Mouse (Mus musculus): Measurements from ENCODE around the gene Nup98. TPM values are rescaled to one million over a fixed set of nuclear protein-coding genes. Genes with fewer than 3 reads are reported as not detected.

Nup98 gene
- 8.2 and 10.7 TPM in 2 replicates for polyA plus RNA-seq (2012; rRNA removed)

DNA sequence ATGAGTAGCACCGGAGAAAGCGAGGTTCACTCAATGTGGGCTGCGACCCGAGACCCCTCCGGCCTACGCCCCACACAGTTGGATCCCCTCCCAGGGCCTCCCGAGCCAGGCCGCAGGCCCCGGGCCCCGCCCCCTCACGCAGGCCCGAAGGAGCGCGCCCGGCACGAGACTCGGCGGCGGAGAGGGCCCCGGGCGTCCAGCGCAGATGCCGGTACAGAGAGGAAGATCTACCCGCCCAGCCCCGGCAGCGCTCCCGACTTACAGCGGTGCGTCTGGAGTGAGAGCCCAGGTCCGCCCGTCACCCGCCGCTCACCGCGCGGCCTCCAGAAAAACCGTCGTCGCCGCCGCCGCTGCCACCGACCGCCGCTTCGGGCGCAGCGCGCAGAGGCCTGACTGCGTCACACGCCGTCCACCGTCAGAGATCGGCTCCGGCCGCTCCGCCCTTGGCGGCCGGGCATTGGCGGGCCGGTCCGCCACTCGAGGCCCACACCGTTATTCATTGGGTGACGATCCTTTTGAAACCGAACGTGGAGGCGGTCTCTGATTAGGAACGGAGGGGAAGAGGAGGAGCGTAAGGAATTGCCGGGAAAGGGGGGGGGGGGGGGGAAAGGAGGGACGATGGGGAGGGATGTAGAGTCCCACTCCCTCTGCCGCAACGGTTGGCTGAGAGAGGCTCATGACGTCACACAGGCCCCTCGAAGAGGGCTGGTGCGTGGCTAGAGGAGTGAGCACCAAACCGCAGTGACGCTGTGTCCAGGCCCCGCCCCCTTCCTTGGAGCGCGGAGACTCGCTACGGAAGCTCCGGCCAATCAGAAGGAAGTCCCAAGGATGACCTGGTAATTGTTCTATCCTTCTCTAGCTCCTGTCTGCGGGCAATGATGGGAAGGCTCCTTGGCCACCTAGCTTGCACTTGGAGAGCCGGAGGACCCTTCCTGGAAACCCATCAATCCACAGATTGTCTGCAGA, at the start of gene Nup98, which contains the start of gene Pgap2:
Gene Nup98 (minus strand): TSS at position 421 of the 966 bp plus-strand sequence.
Gene Pgap2 (plus strand): TSS at position 453 of the 966 bp plus-strand sequence.

DNA sequence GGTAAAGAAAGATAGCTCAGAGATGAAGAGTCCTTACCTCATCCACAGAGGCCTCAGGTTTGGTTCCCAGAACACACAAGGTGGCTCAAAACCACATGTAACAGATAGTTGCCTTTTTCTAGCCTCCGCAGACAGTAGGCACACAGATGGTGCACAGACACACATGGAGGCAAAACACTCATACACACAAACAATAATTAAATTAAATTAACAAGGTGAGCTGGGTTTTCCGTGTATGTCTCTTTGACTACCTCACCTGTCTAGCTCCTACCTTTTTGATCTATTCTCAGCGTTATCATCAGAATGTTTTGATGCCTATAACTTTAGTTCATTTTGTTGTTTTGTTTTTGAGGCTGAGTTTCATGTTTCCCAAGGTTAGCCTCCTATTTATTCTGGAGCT, 46.0 kb upstream of the Nup98 start, which contains the start of gene Rhog:
Gene Rhog (minus strand): TSS at position 101 of the 400 bp plus-strand sequence.

DNA sequence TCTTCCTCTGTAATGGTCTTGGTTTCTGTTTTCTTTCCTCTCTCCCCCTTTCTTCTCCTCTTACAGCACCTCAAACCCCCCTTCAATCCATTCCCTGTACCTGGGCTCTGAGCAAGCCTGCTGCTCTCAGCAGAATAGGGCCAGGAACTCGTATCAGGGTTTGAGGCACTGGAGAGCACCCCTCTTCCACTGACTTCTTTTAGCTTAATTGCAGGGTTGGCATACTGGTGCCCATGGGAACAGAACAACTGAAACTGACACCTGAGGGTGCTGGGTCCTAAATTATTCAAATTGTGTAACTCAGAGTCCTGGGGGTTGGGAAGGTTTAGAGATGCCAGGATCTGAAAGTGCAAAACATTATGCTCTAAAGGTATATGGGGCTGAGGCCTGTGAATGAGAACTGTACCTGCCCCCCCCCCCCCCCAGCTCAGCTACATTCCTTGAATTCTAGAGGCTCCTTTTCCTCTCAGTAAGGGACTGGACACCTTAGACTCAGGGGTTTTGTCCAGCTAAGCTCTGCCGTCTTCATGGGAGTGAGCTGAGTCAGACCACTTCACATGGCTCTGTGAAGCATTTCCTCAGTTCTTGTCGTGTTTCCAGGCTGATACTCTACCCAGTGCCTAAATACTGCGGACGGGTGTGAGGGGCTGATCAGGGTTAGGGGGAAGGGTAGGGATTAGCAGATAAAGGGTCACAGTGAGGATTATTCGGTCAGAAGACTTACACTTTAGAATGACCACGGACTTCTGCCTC, 93.2 kb downstream of the Nup98 start, which contains the start of gene Chrna10:
Gene Chrna10 (minus strand): TSS at position 250 of the 753 bp plus-strand sequence.

DNA sequence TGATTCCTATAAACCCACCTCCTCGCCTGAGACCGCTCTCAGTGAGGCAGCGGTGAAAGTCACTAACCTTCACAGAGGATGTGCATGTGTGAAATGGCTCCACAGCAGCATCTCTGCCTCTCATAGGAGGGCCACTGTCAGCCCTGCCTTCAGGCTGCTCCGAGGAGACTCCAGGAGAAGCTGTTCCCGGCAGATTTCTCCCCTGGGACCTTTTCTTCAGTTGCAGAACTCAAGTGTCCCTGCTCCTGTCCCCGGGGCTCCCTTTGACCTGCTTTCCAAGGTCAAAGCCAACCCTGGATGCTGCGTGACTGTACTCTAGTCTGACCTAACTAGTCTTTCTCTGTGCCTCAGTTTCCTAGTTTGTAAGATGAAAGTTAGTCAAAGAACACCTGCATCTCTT, 100.8 kb downstream of the Nup98 start, which contains the start of gene Art5:
Gene Art5 (minus strand): TSS at position 319 of the 400 bp plus-strand sequence.

DNA sequence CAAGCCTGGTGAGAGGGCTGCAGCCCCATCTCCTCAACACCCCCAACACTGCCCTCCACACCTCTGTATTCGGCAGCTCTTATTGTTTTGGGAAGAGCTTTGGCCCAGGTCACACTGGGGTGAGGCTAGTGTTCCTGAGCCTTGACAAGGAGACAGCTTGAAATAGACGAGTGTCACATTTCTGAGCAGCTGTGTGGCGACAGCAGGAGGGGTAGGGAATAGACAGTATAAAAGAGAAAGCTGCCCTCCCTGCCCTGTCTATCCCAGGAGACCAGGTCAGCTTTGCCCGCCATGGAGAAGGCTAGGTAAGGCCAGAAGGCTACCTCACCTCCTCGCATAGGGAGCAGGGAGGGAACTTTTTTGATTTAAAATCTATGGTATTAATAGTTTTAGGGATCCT, 108.5 kb downstream of the Nup98 start, which contains the start of gene Art1:
Gene Art1 (plus strand): TSS at position 257 of the 400 bp plus-strand sequence.

DNA sequence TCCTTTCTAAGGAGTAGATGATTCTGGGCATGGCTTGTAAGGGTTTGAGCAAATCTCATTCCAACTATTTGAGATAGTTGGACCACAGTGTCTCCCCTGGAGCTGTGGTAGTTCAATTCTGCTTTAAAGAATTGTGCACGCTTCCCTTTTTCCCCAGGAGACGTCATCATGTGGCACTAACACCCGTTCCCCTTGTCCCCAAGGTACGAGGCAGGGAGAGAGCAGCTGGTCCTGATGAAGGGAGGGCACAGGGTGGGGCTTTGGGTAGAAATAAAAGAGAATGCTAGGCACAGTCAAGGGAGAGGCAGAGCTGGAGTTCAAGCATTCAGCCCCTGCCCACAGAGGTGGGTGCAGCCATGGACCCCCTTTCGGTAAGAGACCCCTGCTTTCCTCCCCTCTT, 127.2 kb downstream of the Nup98 start, which contains the start of gene Trpc2:
Gene Trpc2 (plus strand): TSS at position 301 of the 400 bp plus-strand sequence.

Other genes starting within 250 kb of the Nup98 start
- 9.0 and 12.3 TPM in 2 replicates for gene Il18bp, start 191.5 kb downstream of the Nup98 start, polyA plus RNA-seq (2012; rRNA removed)
- 17.6 and 17.7 TPM in 2 replicates for gene Rnf121, start 144.7 kb downstream of the Nup98 start, polyA plus RNA-seq (2012; rRNA removed)
- gene Xndc1, start 144.7 kb downstream of the Nup98 start, polyA plus RNA-seq (2012; rRNA removed), result 15.5 and 16.8 TPM in 2 replicates
- 0.98 and 1.3 TPM in 2 replicates for gene Xntrpc, start 144.5 kb downstream of the Nup98 start, polyA plus RNA-seq (2012; rRNA removed)
- 0.06 TPM in 1 of 2 replicates, not detected in the other for gene Trpc2, start 127.1 kb downstream of the Nup98 start, polyA plus RNA-seq (2012; rRNA removed)
- gene Art1, start 108.4 kb downstream of the Nup98 start, polyA plus RNA-seq (2012; rRNA removed), result 0.03 and 0.41 TPM in 2 replicates
- gene Art5, start 100.7 kb downstream of the Nup98 start, polyA plus RNA-seq (2012; rRNA removed), result 0.09 and 0.16 TPM in 2 replicates
- gene Chrna10, start 93.3 kb downstream of the Nup98 start, polyA plus RNA-seq (2012; rRNA removed), result 0.01 TPM in 1 of 2 replicates, not detected in the other
- gene Pgap2, start within 50 bp of the Nup98 start, polyA plus RNA-seq (2012; rRNA removed), result 13.1 and 14.6 TPM in 2 replicates
- 22.4 and 34.0 TPM in 2 replicates for gene Rhog, start 45.9 kb upstream of the Nup98 start, polyA plus RNA-seq (2012; rRNA removed)
- gene Stim1, start 57.6 kb upstream of the Nup98 start, polyA plus RNA-seq (2012; rRNA removed), result 7.8 and 7.9 TPM in 2 replicates
- gene Rrm1, start 231.5 kb upstream of the Nup98 start, polyA plus RNA-seq (2012; rRNA removed), result 127 and 130 TPM in 2 replicates

Data from liver, embryonic 14 days (tissue).